Mouse (Mus musculus) limb, embryonic 14.5 days (tissue): ENCODE measurements around the gene Abcc4. TPM values are rescaled to one million over a fixed set of nuclear protein-coding genes. Genes with fewer than 3 reads are reported as not detected.

Experiments
- ATAC-seq: fragments of 200-750 bp; cut with Nextera tagmentation; 2 replicates; pipeline ENCODE4 v1.8.0; 2017; ENCODE audit warnings: low read depth, moderate number of reproducible peaks, moderate TSS enrichment; ENCODE audit not compliant: low FRiP score
- DNase-seq: peaks from one replicate; pipeline ENCODE4 v3.0.0-alpha.2; 2015; ENCODE audit warnings: low spot score
- H3K27ac ChIP-seq: fragments of 300-500 bp; sonication (generic); replicated peaks from 2 replicates; pipeline ENCODE4 v1.5.1; 2014; ENCODE audit warnings: low read depth, mild to moderate bottlenecking, low read length, moderate library complexity, mixed read lengths
- H3K27me3 ChIP-seq: fragments of 300-500 bp; sonication (generic); 2 replicates; pipeline ENCODE4 v1.6.1; 2014; ENCODE audit warnings: low read length, mixed read lengths; ENCODE audit not compliant: control insufficient read depth, insufficient read depth
- H3K36me3 ChIP-seq: fragments of 300-500 bp; sonication (generic); 2 replicates; pipeline ENCODE4 v1.6.1; 2014; ENCODE audit warnings: mild to moderate bottlenecking, low read length, moderate library complexity, mixed read lengths; ENCODE audit not compliant: control insufficient read depth, insufficient read depth
- H3K4me1 ChIP-seq: fragments of 300-500 bp; sonication (generic); 2 replicates; pipeline ENCODE4 v1.6.1; 2014; ENCODE audit warnings: antibody characterized with exemption, low read length, mixed read lengths; ENCODE audit not compliant: control insufficient read depth, insufficient read depth
- H3K4me2 ChIP-seq: fragments of 300-500 bp; sonication (generic); replicated peaks from 2 replicates; pipeline ENCODE4 v1.6.1; 2014; ENCODE audit warnings: low read depth, mild to moderate bottlenecking, low read length, moderate library complexity; ENCODE audit not compliant: severe bottlenecking
- H3K4me3 ChIP-seq: fragments of 300-500 bp; sonication (generic); replicated peaks from 2 replicates; pipeline ENCODE4 v1.5.1; 2014; ENCODE audit warnings: low read length
- H3K9ac ChIP-seq: fragments of 300-500 bp; sonication (generic); 2 replicates; pipeline ENCODE4 v1.6.1; 2014; ENCODE audit warnings: mild to moderate bottlenecking, low read depth, low read length, moderate library complexity; ENCODE audit not compliant: severe bottlenecking
- H3K9me3 ChIP-seq: fragments of 300-500 bp; sonication (generic); 2 replicates; pipeline ENCODE4 v1.6.1; 2016; ENCODE audit warnings: low read length; ENCODE audit not compliant: control insufficient read depth
- POLR2A ChIP-seq: fragments of 200-500 bp; IDR thresholded peaks from 2 replicates; pipeline ENCODE4 v1.8.0; 2012; ENCODE audit warnings: inconsistent platforms, mild to moderate bottlenecking, moderate library complexity, borderline replicate concordance; ENCODE audit not compliant: insufficient read depth, insufficient read length; ENCODE audit errors: extremely low read depth
- whole genome bisulfite sequencing: fragments of 180-500 bp; shearing (Covaris S2); extraction: QIAGEN DNeasy Blood & Tissue Kit; methylation state at CpG from one replicate; pipeline ENCODE4 v1.1.7; 2014; 5-methylcytosine and 5-hydroxymethylcytosine counted together
- polyA plus RNA-seq, 2 experiments: library from polyadenylated mRNA; depleted of rRNA in 1 of 2; stranded (reverse) in 1 of 2; unstranded in 1 of 2; fragments of >200 nt; fragmentation: Nextera tagmentation in 1 of 2; extraction: Ambion mirVana in 1 of 2; gene quantifications; 2 replicates each; pipeline versions ENCODE4 v1.2.1 to v1.2.3; 2012 to 2014

The Abcc4 gene
- polyA plus RNA-seq, 2 experiments = 1.3 to 2.1 TPM

GRCm38 (mm10) chr14:118482320-118482719, 223.7 kb downstream of the Abcc4 start:
- Histone ChIP-seq H3K4me2 (no peak overlapping the region), H3K36me3 (no peaks in the 10 kb centered on the region), H3K9ac (no peak overlapping the region), H3K27me3 (no peaks in the 10 kb centered on the region), H3K27ac (no peak overlapping the region), H3K9me3 (no peaks in the 10 kb centered on the region), H3K4me3 (no peak overlapping the region), H3K4me1 (no peaks in the 10 kb centered on the region)
- ATAC-seq (no peak), DNase-seq (no peak)
- WGBS = 76% methylated on average over 5 of the region's 5 CpGs
- TF ChIP-seq POLR2A = no peak

- Histone ChIP-seq H3K27me3 (no peaks in the 10 kb centered on the region), H3K36me3 (no peaks in the 10 kb centered on the region), H3K9me3 (no peaks in the 10 kb centered on the region), H3K27ac (no peak overlapping the region), H3K4me3 (no peak overlapping the region), H3K9ac (no peak overlapping the region), H3K4me1 (no peaks in the 10 kb centered on the region), H3K4me2 (no peak overlapping the region)
- TF ChIP-seq POLR2A = no peak
- ATAC-seq (no peak), DNase-seq (no peak)
- WGBS = 75% methylated on average over 5 of the region's 5 CpGs
Measured at GRCm38 (mm10) chr14:118481779-118482178, 224.2 kb downstream of the Abcc4 start.

GRCm38 (mm10) chr14:118476329-118476728, 229.7 kb downstream of the Abcc4 start:
- WGBS = 83% methylated on average over 3 of the region's 3 CpGs

GRCm38 (mm10) chr14:118475100-118475454, 230.9 kb downstream of the Abcc4 start:
- 46% methylated on average over 7 of the region's 7 CpGs for WGBS
- Histone ChIP-seq H3K27me3 (peaks cover 12% of the 10 kb centered on the region), H3K36me3 (no peaks in the 10 kb centered on the region), H3K9ac (no peak overlapping the region), H3K4me1 (0 out of 2 replicates have a peak, but pooled peaks cover 4% of the 10 kb centered on the region), H3K4me2 (no peak overlapping the region), H3K4me3 (no peak overlapping the region), H3K9me3 (no peaks in the 10 kb centered on the region), H3K27ac (no peak overlapping the region)
- ATAC-seq = no peak
- no peak for TF ChIP-seq POLR2A
- DNase-seq = no peak

More at GRCm38 (mm10) chr14:118476329-118476728, 229.7 kb downstream of the Abcc4 start:
- H3K9me3 ChIP-seq = no peaks in the 10 kb centered on the region
- TF ChIP-seq POLR2A = no peak
- peaks cover 12% of the 10 kb centered on the region for H3K27me3 ChIP-seq
- H3K4me1 ChIP-seq = 0 out of 2 replicates have a peak, but pooled peaks cover 4% of the 10 kb centered on the region
- no peak overlapping the region for H3K4me3 ChIP-seq
- ATAC-seq (no peak), DNase-seq (no peak)
- no peak overlapping the region for H3K27ac ChIP-seq
- H3K4me2 ChIP-seq = no peak overlapping the region
- H3K36me3 ChIP-seq = no peaks in the 10 kb centered on the region
- no peak overlapping the region for H3K9ac ChIP-seq

- Histone ChIP-seq H3K9me3 (no peaks in the 10 kb centered on the region), H3K4me3 (peak overlapping the region; percentile 46), H3K27ac (no peak overlapping the region), H3K9ac (peak overlapping the region; percentile 45; the same call in 1 of the 2 replicates), H3K27me3 (peaks cover 12% of the 10 kb centered on the region), H3K4me1 (0 out of 2 replicates have a peak, but pooled peaks cover 4% of the 10 kb centered on the region), H3K4me2 (peak overlapping the region; percentile 95), H3K36me3 (no peaks in the 10 kb centered on the region)
- 16% methylated on average over 26 of the region's 26 CpGs for WGBS
- DNase-seq = peak; percentile 29
- peak; percentile 62; the same call in 1 of the 2 replicates for ATAC-seq
- no peak for TF ChIP-seq POLR2A
Measured at GRCm38 (mm10) chr14:118474226-118475099, 231.6 kb downstream of the Abcc4 start.
